Mouse (Mus musculus) thymus, postnatal 36 days (tissue): ENCODE results near the gene Haghl.
"Not testable (repeated sequence)": the region's sequence is repeated elsewhere in the genome, so short reads cannot be mapped to it uniquely, and the experiment has no call there.

Source experiments
- DNase-seq, 2 experiments: peaks; one replicate each; pipeline ENCODE4 v3.0.0; 2022; ENCODE audit warnings: mixed read lengths in 2 of 2

The Haghl gene

GRCm38 (mm10) chr17:25741471-25741870 is 44.0 kb downstream of the Haghl start:
- not testable (repeated sequence) for DNase-seq

DNA sequence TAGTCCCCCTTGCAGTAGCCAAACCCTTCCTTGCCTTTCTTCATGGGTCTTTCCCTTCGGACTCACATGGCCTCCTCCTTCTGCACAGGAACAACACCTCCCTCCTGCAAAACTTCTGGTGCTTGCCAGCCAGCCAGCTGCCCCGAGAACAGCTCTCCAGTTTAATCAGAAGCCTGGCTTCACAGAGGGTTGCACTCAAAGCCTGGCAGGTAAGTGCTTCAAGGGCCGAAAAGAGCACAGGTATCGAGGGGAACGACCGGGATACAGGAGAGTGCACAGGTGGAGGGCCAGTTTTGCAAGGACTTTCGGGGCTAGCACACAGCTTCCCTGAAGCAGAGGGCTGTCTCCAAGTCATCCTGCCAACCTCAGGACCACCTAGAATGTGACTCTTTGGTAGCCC is 46.6 kb downstream of the Haghl start:
- DNase-seq, result no peak

DNA sequence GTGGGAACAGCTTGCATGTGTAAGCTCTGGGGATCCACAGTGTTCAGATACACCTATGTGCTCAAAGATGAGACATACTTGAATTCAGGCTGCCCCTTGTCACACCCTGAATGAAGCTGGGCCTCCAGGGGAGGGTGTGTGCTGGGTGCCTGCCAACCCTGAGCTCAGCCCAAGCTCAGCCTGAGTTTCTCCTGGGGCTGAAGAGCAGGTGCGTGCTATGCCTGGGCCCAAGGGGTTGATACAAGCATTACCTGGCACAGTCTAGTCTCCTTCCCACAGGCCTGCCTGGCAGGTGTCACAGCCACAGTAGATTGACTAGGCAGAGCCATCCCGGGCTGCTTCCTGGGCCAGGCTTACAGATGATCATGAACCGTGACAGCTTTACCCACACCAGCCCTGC is 49.7 kb downstream of the Haghl start, which contains the start of gene Mslnl:
TSS of gene Mslnl (plus strand) at position 298 of the 400 bp plus-strand sequence.
- DNase-seq, result no peak

- no peak for DNase-seq
Measured at GRCm38 (mm10) chr17:25735246-25735645, 50.2 kb downstream of the Haghl start.

- peak; percentile 75 to 76 for DNase-seq
Measured at GRCm38 (mm10) chr17:25732082-25732481, 53.4 kb downstream of the Haghl start.
